Mouse (Mus musculus): Measurements from ENCODE around the gene Itpr2. TPM values are rescaled to one million over a fixed set of nuclear protein-coding genes. Genes with fewer than 3 reads are reported as not detected.

Gene Itpr2
- polyA plus RNA-seq, 1 experiment from 2014 or later: 8.9 TPM

DNA sequence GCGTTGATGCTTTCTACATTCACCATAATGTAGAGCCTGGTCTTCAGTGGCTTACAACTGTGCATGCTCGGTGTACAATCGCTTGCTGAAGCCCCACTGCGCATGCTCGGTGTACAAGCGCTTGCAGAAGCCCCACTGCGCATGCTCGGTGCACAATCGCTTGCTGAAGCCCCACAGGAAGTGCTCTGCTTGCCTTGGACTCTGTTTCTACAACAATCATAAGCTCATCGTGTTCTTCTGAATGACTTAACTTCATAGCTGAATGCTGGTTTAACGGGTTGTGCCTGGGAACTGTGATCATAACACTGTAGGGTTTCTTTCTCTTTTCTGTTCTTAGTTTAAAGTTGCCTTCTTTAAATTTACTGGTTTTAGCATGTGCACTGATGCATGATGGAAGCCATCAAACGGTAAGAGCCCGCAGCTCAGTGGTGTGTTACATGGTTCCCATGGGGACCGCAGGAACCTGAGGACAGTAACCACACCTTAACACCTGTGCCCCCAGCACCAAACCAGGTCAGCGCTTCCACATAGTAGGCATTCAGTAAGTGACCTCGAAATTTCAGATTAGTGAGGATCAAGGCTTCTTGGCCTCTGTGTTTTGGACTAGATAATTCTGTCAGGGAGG is 90.5 kb downstream of the Itpr2 start:
- DNase-seq (ENCODE audit: low spot score): no peak

DNA sequence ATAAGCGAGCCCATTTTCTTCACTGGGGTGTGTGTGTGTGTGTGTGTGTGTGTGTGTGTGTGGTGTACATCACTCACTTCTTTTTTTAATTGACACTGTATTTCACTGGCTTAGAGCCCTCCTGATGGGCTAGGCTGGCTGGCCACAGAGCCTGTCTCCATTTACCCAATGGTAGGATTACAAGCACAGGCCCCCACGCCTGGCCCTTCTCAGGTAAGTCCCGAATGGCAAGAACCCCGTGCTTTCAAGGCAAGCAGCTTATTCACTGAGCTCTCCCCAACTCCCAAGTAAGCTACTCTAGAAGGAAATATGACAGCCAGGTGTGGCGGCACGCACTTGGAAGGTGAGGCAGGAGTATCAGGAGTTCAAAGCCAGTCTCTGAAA is 91.6 kb downstream of the Itpr2 start:
- H3K27ac ChIP-seq (replicated peaks; ENCODE audit: low read depth, low read length): no peak overlapping the region
- no peak for DNase-seq (ENCODE audit: low spot score)
- H3K9ac ChIP-seq (ENCODE audit: low read depth, low read length): no peak overlapping the region
- H3K9me3 ChIP-seq (ENCODE audit: control insufficient read depth, low read length): no peaks in the 10 kb centered on the region
- no peaks in the 10 kb centered on the region for H3K4me1 ChIP-seq (ENCODE audit: control insufficient read depth, insufficient read depth, low read length)
- no peak for ATAC-seq (ENCODE audit: low read depth)
- no peak overlapping the region for H3K4me3 ChIP-seq (ENCODE audit: low read depth, low read length)
- H3K36me3 ChIP-seq (ENCODE audit: control insufficient read depth, insufficient read depth, low read length): no peaks in the 10 kb centered on the region
- H3K27me3 ChIP-seq (replicated peaks; ENCODE audit: control insufficient read depth, insufficient read depth, low read length): no peaks in the 10 kb centered on the region
- WGBS: 61% methylated on average over 6 of the region's 6 CpGs
- peak overlapping the region; percentile 41; the same call in 1 of the 2 replicates for H3K4me2 ChIP-seq (ENCODE audit: low read depth, low read length)

More for the DNA sequence above, 90.5 kb downstream of the Itpr2 start:
- no peak overlapping the region for H3K4me3 ChIP-seq (ENCODE audit: low read depth, low read length)
- H3K4me1 ChIP-seq (ENCODE audit: control insufficient read depth, insufficient read depth, low read length): no peaks in the 10 kb centered on the region
- WGBS: 78% methylated on average over 16 of the region's 16 CpGs
- no peak overlapping the region for H3K4me2 ChIP-seq (ENCODE audit: low read depth, low read length)
- H3K36me3 ChIP-seq (ENCODE audit: control insufficient read depth, insufficient read depth, low read length): no peaks in the 10 kb centered on the region
- H3K9ac ChIP-seq (ENCODE audit: low read depth, low read length): no peak overlapping the region
- H3K9me3 ChIP-seq (ENCODE audit: control insufficient read depth, low read length): no peaks in the 10 kb centered on the region
- ATAC-seq (ENCODE audit: low read depth): no peak
- H3K27ac ChIP-seq (replicated peaks; ENCODE audit: low read depth, low read length): no peak overlapping the region
- no peaks in the 10 kb centered on the region for H3K27me3 ChIP-seq (replicated peaks; ENCODE audit: control insufficient read depth, insufficient read depth, low read length)

DNA sequence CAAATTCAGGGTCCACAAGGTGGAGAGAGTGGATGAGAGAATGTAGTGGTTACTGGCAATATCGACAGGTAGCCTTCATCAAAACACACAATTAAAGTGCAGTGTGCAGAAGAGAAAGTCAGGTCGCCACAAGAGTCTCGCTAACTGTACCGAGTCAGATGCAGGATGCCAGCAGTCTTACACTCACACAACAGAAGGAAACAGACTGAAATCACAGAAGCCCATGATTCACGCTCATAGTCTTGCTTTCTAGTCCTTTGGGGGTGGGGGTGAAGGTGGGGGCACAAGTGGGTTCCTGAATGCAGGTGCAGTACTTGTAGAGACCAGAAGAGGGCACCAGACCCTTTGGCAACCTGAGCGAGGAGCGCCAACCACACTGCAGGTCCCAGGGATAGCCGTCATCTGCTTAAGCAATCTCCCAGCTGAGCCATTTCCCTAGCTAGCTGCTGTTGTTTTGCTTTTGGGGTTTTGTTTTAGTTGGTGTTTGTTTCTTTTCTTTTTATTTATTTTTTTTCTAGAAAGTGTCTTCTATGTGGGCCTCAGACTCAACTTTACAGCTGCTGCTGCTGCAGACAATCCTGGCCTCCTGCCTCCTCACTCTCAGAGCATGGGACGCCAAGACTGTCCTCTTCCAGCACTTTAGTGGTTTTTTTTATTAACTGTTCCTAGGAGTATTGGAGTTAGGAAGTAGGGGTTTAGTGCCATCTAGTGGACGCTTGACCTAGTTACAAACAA is 92.2 kb downstream of the Itpr2 start:
- peak; percentile 80 for ATAC-seq (ENCODE audit: low read depth)
- Histone ChIP-seq H3K27me3 (replicated peaks; ENCODE audit: control insufficient read depth, insufficient read depth, low read length) (no peaks in the 10 kb centered on the region), H3K4me1 (ENCODE audit: control insufficient read depth, insufficient read depth, low read length) (no peaks in the 10 kb centered on the region), H3K4me3 (ENCODE audit: low read depth, low read length) (no peak overlapping the region), H3K4me2 (ENCODE audit: low read depth, low read length) (peak overlapping the region; percentile 41), H3K9me3 (ENCODE audit: control insufficient read depth, low read length) (no peaks in the 10 kb centered on the region), H3K36me3 (ENCODE audit: control insufficient read depth, insufficient read depth, low read length) (no peaks in the 10 kb centered on the region), H3K27ac (replicated peaks; ENCODE audit: low read depth, low read length) (peak overlapping the region; percentile 24), H3K9ac (ENCODE audit: low read depth, low read length) (0 out of 2 replicates have a peak overlapping the region, but pooled peaks have one; percentile 16)
- 23% methylated on average over 10 of the region's 10 CpGs for WGBS
- DNase-seq (ENCODE audit: low spot score): peak; percentile 90

DNA sequence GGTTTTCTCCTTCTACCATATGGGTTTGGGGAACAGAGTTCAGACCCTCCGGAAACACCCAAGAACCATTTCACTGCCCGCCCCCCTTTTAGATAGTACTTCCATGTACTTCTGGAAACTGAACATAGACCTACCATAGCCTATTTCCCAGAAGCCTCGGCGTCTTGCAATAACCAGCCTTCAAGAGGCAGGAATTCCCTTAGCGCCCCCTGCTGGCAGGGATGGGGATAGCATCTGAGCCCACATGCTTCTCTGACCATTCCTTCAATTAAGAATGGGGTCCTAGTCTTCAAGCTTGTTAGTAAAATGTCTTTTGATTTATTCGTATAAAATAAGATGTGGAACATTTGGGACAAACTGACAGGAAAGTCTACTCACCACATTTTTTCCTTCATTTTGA is 96.6 kb downstream of the Itpr2 start:
- no peaks in the 10 kb centered on the region for H3K9me3 ChIP-seq (ENCODE audit: control insufficient read depth, low read length)
- 52% methylated on average over 6 of the region's 6 CpGs for WGBS
- no peaks in the 10 kb centered on the region for H3K27me3 ChIP-seq (replicated peaks; ENCODE audit: control insufficient read depth, insufficient read depth, low read length)
- no peak overlapping the region for H3K4me3 ChIP-seq (ENCODE audit: low read depth, low read length)
- ATAC-seq (ENCODE audit: low read depth): no peak
- DNase-seq (ENCODE audit: low spot score): no peak
- H3K4me1 ChIP-seq (ENCODE audit: control insufficient read depth, insufficient read depth, low read length): peaks cover 6% of the 10 kb centered on the region; the same call in 1 of the 2 replicates
- H3K36me3 ChIP-seq (ENCODE audit: control insufficient read depth, insufficient read depth, low read length): no peaks in the 10 kb centered on the region
- H3K9ac ChIP-seq (ENCODE audit: low read depth, low read length): no peak overlapping the region
- H3K27ac ChIP-seq (replicated peaks; ENCODE audit: low read depth, low read length): no peak overlapping the region
- H3K4me2 ChIP-seq (ENCODE audit: low read depth, low read length): no peak overlapping the region

DNA sequence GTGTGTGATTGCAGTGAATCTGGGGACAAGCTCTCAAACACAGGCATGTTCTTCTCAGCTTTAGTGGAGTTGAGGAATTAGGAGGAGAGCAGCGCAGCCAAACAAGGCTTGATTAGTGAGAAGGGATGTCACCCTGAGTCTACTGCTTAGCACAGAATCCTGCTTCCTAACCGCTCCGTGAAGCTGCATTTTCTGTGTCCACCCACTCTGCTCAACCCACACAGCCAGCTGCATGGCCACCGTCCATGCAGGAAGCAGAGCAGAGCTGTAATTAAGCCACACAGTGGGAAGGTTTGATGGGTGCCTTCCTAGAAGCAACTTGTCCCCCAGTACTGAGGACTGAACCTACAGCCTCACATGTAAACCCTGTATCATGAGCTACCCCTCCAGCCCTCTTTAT is 97.1 kb downstream of the Itpr2 start:
- 82% methylated on average over 4 of the region's 4 CpGs for WGBS
- H3K27ac ChIP-seq (replicated peaks; ENCODE audit: low read depth, low read length): no peak overlapping the region
- DNase-seq (ENCODE audit: low spot score) (no peak), ATAC-seq (ENCODE audit: low read depth) (no peak)
- H3K4me2 ChIP-seq (ENCODE audit: low read depth, low read length): no peak overlapping the region
- H3K4me1 ChIP-seq (ENCODE audit: control insufficient read depth, insufficient read depth, low read length): peaks cover 6% of the 10 kb centered on the region; the same call in 1 of the 2 replicates
- H3K36me3 ChIP-seq (ENCODE audit: control insufficient read depth, insufficient read depth, low read length): no peaks in the 10 kb centered on the region
- H3K4me3 ChIP-seq (ENCODE audit: low read depth, low read length): no peak overlapping the region
- H3K9me3 ChIP-seq (ENCODE audit: control insufficient read depth, low read length): no peaks in the 10 kb centered on the region
- H3K9ac ChIP-seq (ENCODE audit: low read depth, low read length): no peak overlapping the region
- H3K27me3 ChIP-seq (replicated peaks; ENCODE audit: control insufficient read depth, insufficient read depth, low read length): no peaks in the 10 kb centered on the region

DNA sequence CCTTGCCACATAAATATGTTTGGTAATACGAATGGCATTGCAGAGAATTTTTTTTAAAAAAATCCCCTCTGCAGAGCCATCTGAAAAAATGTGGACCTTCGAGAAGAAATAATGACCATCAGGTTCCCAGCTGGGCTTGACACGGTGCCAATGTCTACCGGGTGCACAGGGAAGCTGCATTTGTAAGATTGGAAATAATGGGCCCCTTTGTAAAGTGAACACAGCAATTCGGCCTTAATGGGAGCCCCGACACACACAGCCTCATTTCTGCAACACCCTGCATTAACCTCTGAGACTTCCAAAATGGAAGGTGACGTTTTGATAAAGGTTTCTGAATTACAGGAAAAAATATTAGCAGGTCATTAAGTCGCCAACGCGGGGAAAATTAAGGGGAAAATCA is 97.9 kb downstream of the Itpr2 start:
- Histone ChIP-seq H3K4me3 (ENCODE audit: low read depth, low read length) (no peak overlapping the region), H3K9ac (ENCODE audit: low read depth, low read length) (no peak overlapping the region), H3K4me2 (ENCODE audit: low read depth, low read length) (no peak overlapping the region), H3K27ac (replicated peaks; ENCODE audit: low read depth, low read length) (no peak overlapping the region), H3K36me3 (ENCODE audit: control insufficient read depth, insufficient read depth, low read length) (no peaks in the 10 kb centered on the region), H3K27me3 (replicated peaks; ENCODE audit: control insufficient read depth, insufficient read depth, low read length) (no peaks in the 10 kb centered on the region), H3K4me1 (ENCODE audit: control insufficient read depth, insufficient read depth, low read length) (peaks cover 6% of the 10 kb centered on the region; the same call in 1 of the 2 replicates), H3K9me3 (ENCODE audit: control insufficient read depth, low read length) (no peaks in the 10 kb centered on the region)
- WGBS: 45% methylated on average over 10 of the region's 10 CpGs
- DNase-seq (ENCODE audit: low spot score) (no peak), ATAC-seq (ENCODE audit: low read depth) (no peak)

DNA sequence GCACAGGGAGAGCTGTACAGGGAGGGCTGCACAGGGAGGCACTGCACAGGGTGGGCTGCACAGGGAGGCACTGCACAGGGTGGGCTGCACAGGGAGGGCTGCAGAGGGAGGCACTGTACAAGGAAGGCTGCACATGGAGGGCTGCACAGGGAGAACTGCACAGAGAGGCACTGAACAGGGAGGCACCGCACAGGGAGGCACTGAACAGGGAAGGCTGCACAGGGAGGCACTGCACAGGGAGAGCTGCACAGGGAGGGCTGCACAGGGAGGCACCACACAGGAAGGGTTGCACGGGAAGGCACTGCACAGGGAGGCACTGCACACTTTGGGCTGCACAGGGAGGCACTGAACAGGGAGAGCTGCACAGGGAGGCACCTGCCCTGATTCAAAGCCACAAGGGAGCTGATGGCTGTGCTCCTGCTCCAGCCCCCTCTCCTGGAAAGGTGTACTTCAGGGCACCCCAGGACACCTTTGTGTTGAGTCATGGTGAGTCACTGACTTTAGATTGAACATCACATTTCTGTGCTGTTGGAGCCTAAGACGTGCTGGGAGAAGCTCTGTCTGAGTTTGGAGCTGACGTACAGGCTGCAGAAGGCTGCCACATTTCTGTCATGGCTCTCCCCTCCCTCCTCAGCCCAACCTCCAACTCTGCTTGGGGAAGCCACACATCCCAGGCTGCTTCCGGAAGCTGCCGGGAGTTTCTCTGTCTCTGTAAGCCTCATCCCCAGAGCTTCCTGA is 98.9 kb downstream of the Itpr2 start:
- 0 out of 2 replicates have a peak overlapping the region, but pooled peaks have one; percentile 19 for H3K9ac ChIP-seq (ENCODE audit: low read depth, low read length)
- ATAC-seq (ENCODE audit: low read depth): peak; percentile 41; the same call in 1 of the 2 replicates
- no peak overlapping the region for H3K27ac ChIP-seq (replicated peaks; ENCODE audit: low read depth, low read length)
- no peaks in the 10 kb centered on the region for H3K36me3 ChIP-seq (ENCODE audit: control insufficient read depth, insufficient read depth, low read length)
- H3K4me2 ChIP-seq (ENCODE audit: low read depth, low read length): no peak overlapping the region
- no peaks in the 10 kb centered on the region for H3K9me3 ChIP-seq (ENCODE audit: control insufficient read depth, low read length)
- H3K4me3 ChIP-seq (ENCODE audit: low read depth, low read length): no peak overlapping the region
- no peaks in the 10 kb centered on the region for H3K27me3 ChIP-seq (replicated peaks; ENCODE audit: control insufficient read depth, insufficient read depth, low read length)
- H3K4me1 ChIP-seq (ENCODE audit: control insufficient read depth, insufficient read depth, low read length): peaks cover 6% of the 10 kb centered on the region; the same call in 1 of the 2 replicates
- peak; percentile 50 for DNase-seq (ENCODE audit: low spot score)
- WGBS: 23% methylated on average over 6 of the region's 6 CpGs

DNA sequence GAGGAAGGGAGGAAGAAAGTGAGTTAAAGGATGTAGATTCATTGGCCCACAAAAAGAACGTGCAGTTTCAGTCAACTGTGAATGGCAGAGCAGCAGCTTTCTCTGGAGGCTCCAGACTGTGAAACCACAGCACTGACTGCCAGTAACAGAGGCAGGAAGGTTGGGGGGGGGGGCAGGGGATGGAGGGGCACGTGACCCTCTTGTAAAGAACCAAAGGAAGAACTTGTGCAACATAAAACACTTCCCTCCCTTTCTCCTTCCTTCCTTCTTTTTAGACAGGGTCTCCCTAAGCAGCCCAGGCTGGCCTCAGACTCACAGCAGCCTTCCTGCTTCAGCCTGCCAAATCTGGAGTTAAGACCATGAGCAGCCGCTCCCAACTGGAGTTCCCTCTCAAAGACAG is 104.2 kb downstream of the Itpr2 start:
- peaks cover 3% of the 10 kb centered on the region; the same call in 1 of the 2 replicates for H3K4me1 ChIP-seq (ENCODE audit: control insufficient read depth, insufficient read depth, low read length)
- H3K4me3 ChIP-seq (ENCODE audit: low read depth, low read length): no peak overlapping the region
- ATAC-seq (ENCODE audit: low read depth) (no peak), DNase-seq (ENCODE audit: low spot score) (no peak)
- 73% methylated on average over 3 of the region's 3 CpGs for WGBS
- H3K9me3 ChIP-seq (ENCODE audit: control insufficient read depth, low read length): 0 out of 2 replicates have a peak, but pooled peaks cover 3% of the 10 kb centered on the region
- no peak overlapping the region for H3K4me2 ChIP-seq (ENCODE audit: low read depth, low read length)
- H3K27me3 ChIP-seq (replicated peaks; ENCODE audit: control insufficient read depth, insufficient read depth, low read length): no peaks in the 10 kb centered on the region
- H3K9ac ChIP-seq (ENCODE audit: low read depth, low read length): no peak overlapping the region
- H3K36me3 ChIP-seq (ENCODE audit: control insufficient read depth, insufficient read depth, low read length): no peaks in the 10 kb centered on the region
- no peak overlapping the region for H3K27ac ChIP-seq (replicated peaks; ENCODE audit: low read depth, low read length)

Measured in embryonic facial prominence, embryonic 14.5 days (tissue).